Mouse (Mus musculus): ENCODE measurements around the gene Kpna1.

GRCm38 (mm10) chr16:36064904-36065303 lies 86.4 kb downstream of the Kpna1 start:
- TF ChIP-seq POLR2A (IDR thresholded peaks at IDR 0.05; ENCODE audit: borderline replicate concordance, insufficient read depth, low read length) (no peak), CTCF (IDR thresholded peaks at IDR 0.05; ENCODE audit: borderline replicate concordance, insufficient read depth, low read depth, low read length) (no peak)

Data from cerebellum, adult 2 months (tissue).